Mouse (Mus musculus): ENCODE measurements around the gene Tbxas1. TPM values are rescaled to one million over a fixed set of nuclear protein-coding genes. Genes with fewer than 3 reads are reported as not detected.

Tbxas1 gene
- polyA plus RNA-seq, 1 experiment from 2014 or later = 5.5 TPM

DNA sequence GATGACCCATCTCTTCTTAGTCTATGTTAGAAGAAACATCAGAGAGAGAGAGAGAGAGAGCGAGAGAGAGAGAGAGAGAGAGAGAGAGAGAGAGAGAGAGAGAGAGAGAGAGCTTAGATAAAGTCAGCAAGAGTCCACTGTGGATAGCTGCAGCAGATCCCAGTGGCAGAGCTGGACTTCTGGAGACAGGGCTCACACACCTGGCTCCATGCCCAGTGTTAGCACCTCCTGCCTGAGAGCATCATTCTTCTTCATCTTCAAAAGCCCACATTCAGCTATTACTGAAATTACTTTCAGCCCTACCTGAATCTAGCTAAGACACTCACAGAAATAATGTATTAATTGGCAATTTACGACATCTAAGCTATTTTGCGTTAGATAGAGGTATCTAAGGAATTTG lies 85.2 kb downstream of the Tbxas1 start:
- H3K9me3 ChIP-seq (ENCODE audit: low read length) = no peaks in the 10 kb centered on the region
- WGBS = 63% methylated on average over 2 of the region's 3 CpGs
- TF ChIP-seq CTCF (IDR thresholded peaks at IDR 0.05) (no peak), EP300 (IDR thresholded peaks at IDR 0.05) (no peak)
- ATAC-seq (no peak), DNase-seq (ENCODE audit: low spot score) (no peak)
- no peak overlapping the region for H3K27ac ChIP-seq (ENCODE audit: low read length)
- no peak overlapping the region for H3K4me2 ChIP-seq (replicated peaks; ENCODE audit: low read depth, low read length)
- no peaks in the 10 kb centered on the region for H3K27me3 ChIP-seq (replicated peaks; ENCODE audit: insufficient read depth, low read length)
- no peak overlapping the region for H3K4me3 ChIP-seq (ENCODE audit: low read depth, low read length)
- H3K9ac ChIP-seq (replicated peaks; ENCODE audit: low read depth) = no peak overlapping the region
- no peaks in the 10 kb centered on the region for H3K36me3 ChIP-seq (ENCODE audit: insufficient read depth, low read length)
- H3K4me1 ChIP-seq (ENCODE audit: insufficient read depth, low read depth, low read length) = no peaks in the 10 kb centered on the region

DNA sequence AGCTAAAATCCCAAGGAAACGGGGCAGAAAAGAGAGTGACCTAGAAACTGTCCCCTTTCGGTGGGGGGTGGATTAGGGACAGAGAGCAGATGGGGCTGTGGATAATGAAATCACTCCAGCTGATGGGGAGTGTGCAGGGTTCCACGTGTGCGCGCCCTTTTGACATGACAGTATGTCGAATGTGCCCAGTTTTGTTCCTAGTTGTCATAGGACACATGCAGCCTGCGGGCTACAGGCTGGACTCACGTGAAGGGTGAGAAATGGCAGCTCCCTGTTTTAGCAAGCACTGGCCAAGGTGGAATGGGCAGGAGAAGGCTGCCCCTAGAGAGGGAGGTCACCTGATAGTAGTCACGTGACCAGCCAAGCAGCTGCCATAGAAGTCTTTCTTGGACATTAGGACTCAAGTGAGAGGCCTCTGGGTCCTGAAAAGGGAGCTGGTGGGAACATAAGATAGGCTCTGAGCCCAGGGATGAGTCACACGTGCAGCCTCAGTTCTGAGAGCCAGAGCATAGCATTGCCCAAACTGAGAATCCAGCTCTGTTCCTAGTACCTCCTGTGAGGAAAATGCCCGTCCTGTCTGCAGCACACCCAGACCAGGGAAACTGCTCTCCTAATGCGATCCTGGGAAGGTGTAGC lies 85.7 kb downstream of the Tbxas1 start:
- Histone ChIP-seq H3K9ac (replicated peaks; ENCODE audit: low read depth) (no peak overlapping the region), H3K36me3 (ENCODE audit: insufficient read depth, low read length) (no peaks in the 10 kb centered on the region), H3K9me3 (ENCODE audit: low read length) (no peaks in the 10 kb centered on the region), H3K27ac (ENCODE audit: low read length) (no peak overlapping the region), H3K4me2 (replicated peaks; ENCODE audit: low read depth, low read length) (no peak overlapping the region), H3K27me3 (replicated peaks; ENCODE audit: insufficient read depth, low read length) (no peaks in the 10 kb centered on the region), H3K4me1 (ENCODE audit: insufficient read depth, low read depth, low read length) (no peaks in the 10 kb centered on the region), H3K4me3 (ENCODE audit: low read depth, low read length) (no peak overlapping the region)
- WGBS = 63% methylated on average over 12 of the region's 12 CpGs
- DNase-seq (ENCODE audit: low spot score) (peak; percentile 46), ATAC-seq (peak; percentile 43; the same call in 1 of the 2 replicates)
- TF ChIP-seq CTCF (IDR thresholded peaks at IDR 0.05) (no peak), EP300 (IDR thresholded peaks at IDR 0.05) (no peak)

DNA sequence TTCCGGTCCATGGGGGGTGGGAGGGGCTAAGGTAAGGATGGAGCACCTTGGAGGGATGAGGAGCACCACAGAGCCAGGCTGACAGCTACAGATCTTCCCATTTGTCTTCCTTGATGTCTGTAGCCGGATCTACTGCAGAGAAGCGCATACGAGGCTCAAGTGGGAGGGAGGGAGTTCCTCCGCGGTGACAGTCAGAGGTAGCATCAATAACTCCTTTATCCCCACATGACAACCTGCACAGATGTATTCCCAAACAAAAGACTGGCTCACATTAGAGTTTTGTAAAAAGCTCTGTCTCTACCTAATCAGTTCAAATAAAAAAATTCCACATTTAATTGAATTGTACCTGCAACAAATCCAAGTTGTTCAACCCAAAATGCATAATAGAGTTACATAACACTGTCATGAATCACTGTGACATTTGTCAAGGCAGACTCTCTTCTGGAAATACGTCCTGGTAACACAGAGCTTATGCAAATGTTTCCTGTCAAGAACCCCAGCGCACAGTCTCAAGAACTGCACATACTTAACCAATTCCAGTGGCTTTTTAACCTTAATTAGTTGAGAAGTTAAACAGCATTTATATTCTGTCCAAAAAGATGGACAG lies 86.3 kb downstream of the Tbxas1 start:
- H3K4me1 ChIP-seq (ENCODE audit: insufficient read depth, low read depth, low read length) = no peaks in the 10 kb centered on the region
- ATAC-seq (no peak), DNase-seq (ENCODE audit: low spot score) (no peak)
- H3K9ac ChIP-seq (replicated peaks; ENCODE audit: low read depth) = no peak overlapping the region
- no peak overlapping the region for H3K4me3 ChIP-seq (ENCODE audit: low read depth, low read length)
- H3K9me3 ChIP-seq (ENCODE audit: low read length) = no peaks in the 10 kb centered on the region
- TF ChIP-seq CTCF (IDR thresholded peaks at IDR 0.05) (no peak), EP300 (IDR thresholded peaks at IDR 0.05) (no peak)
- H3K27ac ChIP-seq (ENCODE audit: low read length) = no peak overlapping the region
- 36% methylated on average over 8 of the region's 8 CpGs for WGBS
- no peaks in the 10 kb centered on the region for H3K27me3 ChIP-seq (replicated peaks; ENCODE audit: insufficient read depth, low read length)
- no peaks in the 10 kb centered on the region for H3K36me3 ChIP-seq (ENCODE audit: insufficient read depth, low read length)
- H3K4me2 ChIP-seq (replicated peaks; ENCODE audit: low read depth, low read length) = no peak overlapping the region

DNA sequence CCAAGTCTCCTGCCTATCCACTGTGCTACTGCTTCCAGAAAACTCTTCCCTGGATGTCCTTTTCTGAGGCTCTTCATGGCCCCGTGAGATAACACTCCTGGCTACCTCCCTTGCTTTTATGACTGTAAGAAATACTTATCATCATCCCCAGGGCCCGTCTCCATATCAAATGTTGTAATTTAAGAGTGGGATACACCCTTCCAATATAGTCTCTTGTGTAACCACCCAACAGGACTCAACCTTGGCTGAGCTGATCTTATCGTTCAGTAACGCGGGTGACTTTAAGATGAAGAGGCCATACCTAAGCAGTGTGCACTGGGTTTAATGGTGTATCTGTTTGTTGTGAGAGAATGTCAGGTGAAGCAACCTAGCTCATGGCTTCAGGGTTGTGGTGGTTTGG lies 91.6 kb downstream of the Tbxas1 start:
- no peaks in the 10 kb centered on the region for H3K27me3 ChIP-seq (replicated peaks; ENCODE audit: insufficient read depth, low read length)
- no peak overlapping the region for H3K4me2 ChIP-seq (replicated peaks; ENCODE audit: low read depth, low read length)
- H3K36me3 ChIP-seq (ENCODE audit: insufficient read depth, low read length) = no peaks in the 10 kb centered on the region
- no peak overlapping the region for H3K27ac ChIP-seq (ENCODE audit: low read length)
- ATAC-seq = no peak
- 89% methylated on average over 5 of the region's 5 CpGs for WGBS
- DNase-seq (ENCODE audit: low spot score) = no peak
- H3K4me1 ChIP-seq (ENCODE audit: insufficient read depth, low read depth, low read length) = no peaks in the 10 kb centered on the region
- H3K4me3 ChIP-seq (ENCODE audit: low read depth, low read length) = no peak overlapping the region
- no peaks in the 10 kb centered on the region for H3K9me3 ChIP-seq (ENCODE audit: low read length)
- H3K9ac ChIP-seq (replicated peaks; ENCODE audit: low read depth) = no peak overlapping the region
- TF ChIP-seq CTCF (IDR thresholded peaks at IDR 0.05) = no peak
- no peak for TF ChIP-seq EP300 (IDR thresholded peaks at IDR 0.05)

DNA sequence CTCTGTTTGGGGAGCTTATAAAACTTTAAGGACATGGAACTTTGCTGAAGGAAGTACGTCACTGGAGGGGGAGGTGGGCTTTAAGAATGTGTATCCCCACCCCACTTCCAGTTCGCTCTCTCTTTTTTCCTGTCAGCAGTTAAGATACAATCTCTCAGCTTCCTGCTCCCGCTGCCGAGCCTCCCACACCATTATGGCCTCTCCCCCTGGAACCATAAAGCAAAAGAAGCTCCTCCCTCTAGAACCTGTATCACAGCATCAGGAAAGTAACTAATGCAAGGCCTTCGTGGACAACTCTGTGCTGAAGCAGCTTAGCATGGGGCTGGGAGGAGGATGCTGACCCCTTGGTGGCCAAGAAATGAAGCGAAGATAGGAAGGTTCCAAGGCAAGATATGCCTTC lies 92.1 kb downstream of the Tbxas1 start:
- TF ChIP-seq CTCF (IDR thresholded peaks at IDR 0.05) (no peak), EP300 (IDR thresholded peaks at IDR 0.05) (no peak)

DNA sequence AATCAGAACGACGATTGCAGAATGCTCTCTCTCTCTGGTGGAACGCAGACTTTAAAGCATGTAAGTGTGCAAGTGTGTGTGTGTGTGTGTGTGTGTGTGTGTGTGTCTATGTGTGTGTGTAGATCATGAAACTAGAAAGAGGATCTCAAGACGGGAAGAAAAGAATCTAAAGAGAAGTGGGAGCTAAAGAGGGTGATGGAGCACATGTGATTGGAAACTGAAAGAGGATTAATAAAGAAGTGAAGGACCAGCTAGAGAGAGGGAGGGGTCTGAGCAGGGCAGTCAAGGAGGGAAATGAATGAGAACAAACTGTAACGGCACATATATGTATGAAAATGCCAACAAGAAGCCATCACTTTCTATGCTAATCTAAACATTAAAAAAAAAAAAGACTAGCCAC lies 92.8 kb downstream of the Tbxas1 start:
- no peak for ATAC-seq
- 69% methylated on average over 5 of the region's 5 CpGs for WGBS
- H3K36me3 ChIP-seq (ENCODE audit: insufficient read depth, low read length) = no peaks in the 10 kb centered on the region

More for the DNA sequence above, 92.1 kb downstream of the Tbxas1 start:
- Histone ChIP-seq H3K4me1 (ENCODE audit: insufficient read depth, low read depth, low read length) (no peaks in the 10 kb centered on the region), H3K27me3 (replicated peaks; ENCODE audit: insufficient read depth, low read length) (no peaks in the 10 kb centered on the region), H3K9me3 (ENCODE audit: low read length) (no peaks in the 10 kb centered on the region), H3K36me3 (ENCODE audit: insufficient read depth, low read length) (no peaks in the 10 kb centered on the region), H3K27ac (ENCODE audit: low read length) (no peak overlapping the region), H3K4me3 (ENCODE audit: low read depth, low read length) (no peak overlapping the region), H3K4me2 (replicated peaks; ENCODE audit: low read depth, low read length) (no peak overlapping the region), H3K9ac (replicated peaks; ENCODE audit: low read depth) (no peak overlapping the region)
- WGBS = 61% methylated on average over 6 of the region's 6 CpGs
- ATAC-seq (no peak), DNase-seq (ENCODE audit: low spot score) (no peak)

More for the DNA sequence above, 92.8 kb downstream of the Tbxas1 start:
- no peak overlapping the region for H3K9ac ChIP-seq (replicated peaks; ENCODE audit: low read depth)
- TF ChIP-seq EP300 (IDR thresholded peaks at IDR 0.05) = no peak
- TF ChIP-seq CTCF (IDR thresholded peaks at IDR 0.05) = no peak
- no peaks in the 10 kb centered on the region for H3K27me3 ChIP-seq (replicated peaks; ENCODE audit: insufficient read depth, low read length)
- H3K27ac ChIP-seq (ENCODE audit: low read length) = no peak overlapping the region
- no peaks in the 10 kb centered on the region for H3K9me3 ChIP-seq (ENCODE audit: low read length)
- no peaks in the 10 kb centered on the region for H3K4me1 ChIP-seq (ENCODE audit: insufficient read depth, low read depth, low read length)
- H3K4me2 ChIP-seq (replicated peaks; ENCODE audit: low read depth, low read length) = no peak overlapping the region
- DNase-seq (ENCODE audit: low spot score) = no peak
- no peak overlapping the region for H3K4me3 ChIP-seq (ENCODE audit: low read depth, low read length)

Data from lung, postnatal 0 days (tissue).